Mouse (Mus musculus) heart, adult 2 months (tissue): ENCODE measurements around the gene Pparg.

ENCODE experiments used
- CTCF ChIP-seq: fragments of 200-600 bp; IDR thresholded peaks from 2 replicates; pipeline ENCODE4 v1.8.1; 2022; ENCODE audit warnings: antibody characterized with exemption, mild to moderate bottlenecking, moderate library complexity
- EP300 ChIP-seq: fragments of 200-500 bp; IDR thresholded peaks from 2 replicates; pipeline ENCODE4 v1.6.1; 2011; ENCODE audit warnings: low read depth, low read length, control low read depth; ENCODE audit not compliant: insufficient read depth
- POLR2A ChIP-seq: fragments of 200-500 bp; IDR thresholded peaks from 2 replicates; pipeline ENCODE4 v1.6.1; 2011; ENCODE audit warnings: mild to moderate bottlenecking, low read depth, low read length, control low read depth; ENCODE audit not compliant: insufficient read depth

DNA sequence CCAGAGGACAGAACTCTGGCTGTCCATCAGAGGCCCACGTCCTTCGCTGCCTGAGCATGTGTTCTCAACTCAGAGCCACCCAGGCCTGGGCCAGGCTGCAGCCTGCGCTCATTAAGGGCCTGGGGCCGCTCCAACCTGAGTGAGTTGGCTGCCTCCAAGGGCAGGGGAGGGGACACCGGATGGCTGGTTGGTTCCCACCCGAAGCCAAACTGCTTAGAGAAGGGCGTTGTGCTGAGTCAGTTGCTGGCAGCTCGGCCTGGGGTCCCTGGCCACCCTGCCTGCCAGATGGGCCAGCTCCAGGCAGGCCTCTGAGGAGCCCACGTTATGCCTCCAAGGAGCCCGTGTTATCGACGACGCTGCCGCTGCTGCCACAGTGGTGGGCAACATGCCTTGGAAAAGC, 138.8 kb downstream of the Pparg start:
- TF ChIP-seq POLR2A (no peak), CTCF (no peak), EP300 (no peak)
